Mouse (Mus musculus) frontal cortex, postnatal 25 days (tissue): ENCODE results near the gene Olfr1053.
"Not testable (repeated sequence)": the region's sequence is repeated elsewhere in the genome, so short reads cannot be mapped to it uniquely, and the experiment has no call there.

Experiments
- DNase-seq, 2 experiments: peaks; one replicate each; pipeline ENCODE4 v3.0.0; 2022; ENCODE audit warnings: low spot score in 2 of 2

Gene Olfr1053

GRCm38 (mm10) chr2:86315184-86315583 is at the start of gene Olfr1053:
Olfr1053 (minus strand) TSS chr2:86315284.
- DNase-seq = no peak

GRCm38 (mm10) chr2:86362369-86362768 is 47.3 kb upstream of the Olfr1053 start, which contains the start of gene Olfr1056:
Olfr1056 (minus strand) TSS chr2:86362469.
- no peak for DNase-seq

DNA sequence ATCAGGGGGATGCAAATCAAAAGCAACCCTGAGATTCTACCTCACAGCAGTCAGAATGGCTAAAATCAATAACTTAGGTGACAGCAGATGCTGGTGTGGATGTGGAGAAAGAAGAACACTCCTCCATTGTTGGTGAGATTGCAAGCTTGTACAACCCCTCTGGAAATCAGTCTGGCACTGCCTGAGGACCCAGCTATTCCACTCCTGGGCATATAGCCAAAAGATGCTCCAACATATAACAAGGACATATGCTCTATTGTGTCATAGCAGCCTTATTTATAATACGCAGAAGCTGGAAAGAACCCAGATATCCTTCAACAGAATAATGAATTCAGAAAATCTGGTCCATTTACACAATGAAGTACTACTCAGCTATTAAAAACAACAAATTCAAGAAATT is 36.7 kb upstream of the Olfr1053 start:
- not testable (repeated sequence) for DNase-seq

- no peak for DNase-seq
Observed at GRCm38 (mm10) chr2:86350184-86350583, 35.1 kb upstream of the Olfr1053 start, which contains the start of gene Olfr1055. Olfr1055 (minus strand) TSS chr2:86350284.

DNA sequence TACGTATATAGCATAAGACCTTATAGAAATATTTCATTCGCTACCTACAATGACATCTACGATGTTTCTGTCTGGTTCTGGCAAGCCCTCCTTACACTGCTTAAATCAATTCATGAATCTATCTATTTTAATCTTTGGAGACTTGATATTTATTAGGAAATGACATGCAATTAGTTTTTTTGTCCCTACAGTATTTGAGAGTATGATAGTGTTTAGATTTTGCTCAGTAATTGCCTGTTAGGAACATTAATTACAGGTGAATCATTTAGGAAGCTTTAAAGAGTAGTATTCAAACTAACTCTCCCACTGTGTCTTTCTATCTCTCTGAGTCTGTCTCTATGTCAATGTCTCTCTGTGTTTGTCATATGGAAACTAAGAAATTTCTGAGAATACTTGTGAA is 20.2 kb upstream of the Olfr1053 start, which contains the start of gene Olfr1054:
TSS of gene Olfr1054 (minus strand) at position 101 of the 400 bp plus-strand sequence.
- DNase-seq = no peak

DNA sequence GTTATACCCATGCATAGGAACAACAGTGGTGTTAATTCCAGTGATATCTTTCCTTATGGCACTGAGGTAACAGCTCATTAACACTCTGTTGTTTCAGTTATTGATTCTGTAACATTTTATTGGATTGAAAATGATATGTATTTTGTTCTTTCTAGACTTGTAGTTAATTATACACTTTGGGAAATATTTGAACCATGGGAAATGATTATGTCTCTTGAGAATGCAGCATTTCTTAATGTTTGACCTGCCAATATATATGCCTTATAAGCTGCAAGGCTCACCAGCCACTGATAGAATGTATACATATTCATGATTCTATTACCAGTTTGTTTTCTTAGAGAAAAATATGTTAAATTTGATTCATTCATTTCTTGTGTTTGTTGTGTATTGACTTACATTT is 22.9 kb downstream of the Olfr1053 start, which contains the start of gene Olfr1052:
TSS of gene Olfr1052 (plus strand) at position 301 of the 400 bp plus-strand sequence.
- no peak for DNase-seq

- DNase-seq = not testable (repeated sequence)
Observed at GRCm38 (mm10) chr2:86278988-86279387, 36.1 kb downstream of the Olfr1053 start, which contains the start of gene Olfr1051. Olfr1051 (minus strand) TSS chr2:86279088.
